ENCODE assay signal across 18 mouse cellular contexts in genomic region chr5:47299602-47300001, GRCm38 (mm10).
DNase-seq lines count a peak whose midpoint lies in the region; ATAC-seq and TF ChIP-seq lines count a peak whose summit lies in the region.
"Had no signal": no experiment of that assay in that cellular context is flagged by ENCODE, and none has a peak within 500 bp of the region (broad histone marks: within the 10 kb centered on the region; RNA-seq: fewer than 3 reads in every experiment).

No protein-coding gene starts in this region.

- H3K9me3 ChIP-seq in forebrain, embryonic 14.5 days (replicated peaks; ENCODE audit: control insufficient read depth, low read length): no peaks in the 10 kb centered on the region
- no peaks in the 10 kb centered on the region for H3K9me3 ChIP-seq in forebrain, embryonic 12.5 days
- H3K9me3 ChIP-seq: heart, embryonic 10.5 days; hindbrain, embryonic 15.5 days; limb, embryonic 15.5 days had no signal

- no peak overlapping the region for H3K9ac ChIP-seq in forebrain, embryonic 14.5 days (ENCODE audit: low read length)
- H3K9ac ChIP-seq in forebrain, embryonic 12.5 days: no peak overlapping the region
- H3K9ac ChIP-seq in heart, adult 2 months (ENCODE audit: low read depth, low read length): no peak overlapping the region
- H3K9ac ChIP-seq: hindbrain, embryonic 15.5 days; limb, embryonic 15.5 days had no signal

- peak; percentile 23 for DNase-seq in forebrain, embryonic 14.5 days (ENCODE audit: low spot score)
- peak; percentile 11 to 14 for DNase-seq in heart, adult 9 months (ENCODE audit: low spot score in 2 of 2)
- DNase-seq in heart, adult 2 months: no peak
- peak; percentile 83 for DNase-seq in brain, adult 2 months (ENCODE audit: low read depth, low spot score)
- peak; percentile 55 for DNase-seq in layer of hippocampus, adult 9-11 months
- no peak for DNase-seq in ovary, adult 18-20 months (ENCODE audit: low spot score)
- DNase-seq in gastrocnemius, postnatal 10 days: no peak
- DNase-seq: cerebellum, adult 11 months; cerebellum, postnatal 14 days; kidney, adult 11 months; kidney, postnatal 10 days; lung, postnatal 10 days; midbrain, embryonic 14.5 days; thymus, postnatal 14 days had no signal

- intact Hi-C loops in heart, adult 2 months (cut with DNase I): no loop called here

- WGBS in forebrain, embryonic 14.5 days: 80% methylated on average over 4 of the region's 4 CpGs
- WGBS in forebrain, embryonic 12.5 days: 91% methylated on average over 4 of the region's 4 CpGs
- 52% methylated on average over 4 of the region's 4 CpGs for WGBS in heart, adult 2 months

- no peak for TF ChIP-seq POLR2A in heart, adult 2 months (IDR thresholded peaks at IDR 0.05; ENCODE audit: insufficient read depth, low read depth, low read length)

- no peak overlapping the region for H3K4me2 ChIP-seq in forebrain, embryonic 14.5 days (ENCODE audit: low read length)
- no peak overlapping the region for H3K4me2 ChIP-seq in forebrain, embryonic 12.5 days
- H3K4me2 ChIP-seq: hindbrain, embryonic 15.5 days; limb, embryonic 15.5 days had no signal

- no peak for ATAC-seq in forebrain, embryonic 14.5 days
- ATAC-seq in forebrain, embryonic 12.5 days (ENCODE audit: low FRiP score): no peak

- no peak for TF ChIP-seq CTCF in heart, adult 2 months (IDR thresholded peaks at IDR 0.05)

- no peak overlapping the region for H3K4me3 ChIP-seq in forebrain, embryonic 14.5 days (ENCODE audit: low read depth, low read length)
- no peak overlapping the region for H3K4me3 ChIP-seq in forebrain, embryonic 12.5 days (replicated peaks)
- no peak overlapping the region for H3K4me3 ChIP-seq in heart, adult 2 months
- H3K4me3 ChIP-seq: heart, embryonic 10.5 days; hindbrain, embryonic 15.5 days; limb, embryonic 15.5 days had no signal

- no peak for TF ChIP-seq EP300 in heart, adult 2 months (IDR thresholded peaks at IDR 0.05; ENCODE audit: insufficient read depth, low read depth, low read length)

- no peaks in the 10 kb centered on the region for H3K36me3 ChIP-seq in forebrain, embryonic 14.5 days (ENCODE audit: control insufficient read depth, insufficient read depth, low read length)
- H3K36me3 ChIP-seq in forebrain, embryonic 12.5 days (replicated peaks): no peaks in the 10 kb centered on the region
- H3K36me3 ChIP-seq in heart, adult 2 months (ENCODE audit: control insufficient read depth, insufficient read depth, low read length): no peaks in the 10 kb centered on the region
- H3K36me3 ChIP-seq: heart, embryonic 10.5 days; hindbrain, embryonic 15.5 days; limb, embryonic 15.5 days had no signal

- no peaks in the 10 kb centered on the region for H3K79me2 ChIP-seq in heart, adult 2 months (replicated peaks; ENCODE audit: control insufficient read depth, insufficient read depth, low read length)

- no peak overlapping the region for H3K27ac ChIP-seq in forebrain, embryonic 14.5 days (ENCODE audit: low read depth, low read length)
- no peak overlapping the region for H3K27ac ChIP-seq in forebrain, embryonic 12.5 days
- no peak overlapping the region for H3K27ac ChIP-seq in heart, adult 2 months
- H3K27ac ChIP-seq: heart, embryonic 10.5 days; hindbrain, embryonic 15.5 days; limb, embryonic 15.5 days had no signal

- no peaks in the 10 kb centered on the region for H3K27me3 ChIP-seq in forebrain, embryonic 14.5 days (replicated peaks; ENCODE audit: control insufficient read depth, insufficient read depth, low read length)
- no peaks in the 10 kb centered on the region for H3K27me3 ChIP-seq in forebrain, embryonic 12.5 days
- H3K27me3 ChIP-seq in heart, adult 2 months (ENCODE audit: control insufficient read depth, insufficient read depth, low read length): no peaks in the 10 kb centered on the region
- H3K27me3 ChIP-seq: hindbrain, embryonic 15.5 days; limb, embryonic 15.5 days had no signal

- no peaks in the 10 kb centered on the region for H3K4me1 ChIP-seq in forebrain, embryonic 14.5 days (ENCODE audit: control insufficient read depth, insufficient read depth, low read length)
- H3K4me1 ChIP-seq in forebrain, embryonic 12.5 days: no peaks in the 10 kb centered on the region; the same call in 1 of the 2 replicates
- no peaks in the 10 kb centered on the region for H3K4me1 ChIP-seq in heart, adult 2 months (ENCODE audit: control insufficient read depth, insufficient read depth, low read length)
- H3K4me1 ChIP-seq: heart, embryonic 10.5 days; hindbrain, embryonic 15.5 days; limb, embryonic 15.5 days had no signal

Comparison
In these comparisons a context has a peak if more than half of its experiments do, and no peak if none do; other contexts are left out.
1. DNase-seq: peak in forebrain, embryonic 14.5 days (single experiment), heart, adult 9 months (2 of 2), brain, adult 2 months (single experiment) and layer of hippocampus, adult 9-11 months (single experiment); none in heart, adult 2 months (0 of 2), ovary, adult 18-20 months (single experiment) and gastrocnemius, postnatal 10 days (single experiment).